Mouse (Mus musculus): ENCODE measurements around the gene Mvk.
A peak's percentile ranks its signal among the peaks of the same experiment; 100 is the strongest.

Mvk gene

GRCm38 (mm10) chr5:114443566-114444367 is at the start of gene Mvk, which contains the start of gene Mmab:
Mvk (plus strand) TSS chr5:114444269.
Mmab (minus strand) TSS chr5:114444060.
- peak; percentile 100 for ATAC-seq (ENCODE audit: low TSS enrichment)

- no peak for ATAC-seq (ENCODE audit: low TSS enrichment)
Observed at GRCm38 (mm10) chr5:114406592-114406991, 37.5 kb upstream of the Mvk start.

- ATAC-seq (ENCODE audit: low TSS enrichment), result no peak; the same call in 1 of the 2 replicates
Observed at GRCm38 (mm10) chr5:114407269-114407668, 36.8 kb upstream of the Mvk start.

- no peak for ATAC-seq (ENCODE audit: low TSS enrichment)
Observed at GRCm38 (mm10) chr5:114407810-114408209, 36.3 kb upstream of the Mvk start.

GRCm38 (mm10) chr5:114408846-114409245 is 35.2 kb upstream of the Mvk start:
- no peak for ATAC-seq (ENCODE audit: low TSS enrichment)

GRCm38 (mm10) chr5:114410429-114410828 is 33.6 kb upstream of the Mvk start:
- ATAC-seq (ENCODE audit: low TSS enrichment), result no peak

GRCm38 (mm10) chr5:114412361-114412998 is 31.6 kb upstream of the Mvk start:
- ATAC-seq (ENCODE audit: low TSS enrichment), result no peak

- ATAC-seq (ENCODE audit: low TSS enrichment), result no peak
Observed at GRCm38 (mm10) chr5:114413067-114413735, 30.9 kb upstream of the Mvk start.

- ATAC-seq (ENCODE audit: low TSS enrichment), result no peak
Observed at GRCm38 (mm10) chr5:114415606-114416005, 28.5 kb upstream of the Mvk start.

- ATAC-seq (ENCODE audit: low TSS enrichment), result peak; percentile 48; the same call in 1 of the 2 replicates
Observed at GRCm38 (mm10) chr5:114416855-114417254, 27.2 kb upstream of the Mvk start.

- ATAC-seq (ENCODE audit: low TSS enrichment), result no peak
Observed at GRCm38 (mm10) chr5:114418541-114418940, 25.5 kb upstream of the Mvk start.

GRCm38 (mm10) chr5:114421561-114422298 is 22.3 kb upstream of the Mvk start:
- no peak for ATAC-seq (ENCODE audit: low TSS enrichment)

GRCm38 (mm10) chr5:114422591-114422990 is 21.5 kb upstream of the Mvk start:
- ATAC-seq (ENCODE audit: low TSS enrichment), result no peak

GRCm38 (mm10) chr5:114423961-114424360 is 20.1 kb upstream of the Mvk start:
- no peak for ATAC-seq (ENCODE audit: low TSS enrichment)

GRCm38 (mm10) chr5:114426732-114427131 is 17.3 kb upstream of the Mvk start:
- no peak for ATAC-seq (ENCODE audit: low TSS enrichment)

GRCm38 (mm10) chr5:114428621-114429020 is 15.4 kb upstream of the Mvk start:
- ATAC-seq (ENCODE audit: low TSS enrichment), result no peak

- ATAC-seq (ENCODE audit: low TSS enrichment), result no peak
Observed at GRCm38 (mm10) chr5:114429781-114430180, 14.3 kb upstream of the Mvk start.

GRCm38 (mm10) chr5:114434359-114434758 is 9.7 kb upstream of the Mvk start:
- ATAC-seq (ENCODE audit: low TSS enrichment), result no peak

GRCm38 (mm10) chr5:114435588-114435987 is 8.5 kb upstream of the Mvk start:
- ATAC-seq (ENCODE audit: low TSS enrichment), result no peak

- ATAC-seq (ENCODE audit: low TSS enrichment), result no peak
Observed at GRCm38 (mm10) chr5:114444368-114444692, 261 bp downstream of the Mvk start.

- ATAC-seq (ENCODE audit: low TSS enrichment), result no peak
Observed at GRCm38 (mm10) chr5:114449011-114449410, 4.9 kb downstream of the Mvk start.

GRCm38 (mm10) chr5:114456287-114456686 is 12.2 kb downstream of the Mvk start:
- ATAC-seq (ENCODE audit: low TSS enrichment), result no peak

Data from frontal cortex, adult (tissue).